ENCODE assay signal across 9 mouse cellular contexts in genomic region chr7:92937955-92938354, GRCm38 (mm10).
DNase-seq lines count a peak whose midpoint lies in the region; ATAC-seq lines count a peak whose summit lies in the region.
"Had no signal": no experiment of that assay in that cellular context is flagged by ENCODE, and none has a peak within 500 bp of the region (broad histone marks: within the 10 kb centered on the region; RNA-seq: fewer than 3 reads in every experiment).

No protein-coding gene starts in this region.

- peaks cover 4% of the 10 kb centered on the region; the same call in 1 of the 2 replicates for H3K4me1 ChIP-seq in midbrain, embryonic 14.5 days (ENCODE audit: control insufficient read depth, insufficient read depth, low read length)
- H3K4me1 ChIP-seq: heart, embryonic 15.5 days had no signal

- H3K4me2 ChIP-seq in midbrain, embryonic 14.5 days (ENCODE audit: low read length), result no peak overlapping the region
- H3K4me2 ChIP-seq: heart, embryonic 15.5 days had no signal

- H3K9ac ChIP-seq in midbrain, embryonic 14.5 days (replicated peaks; ENCODE audit: low read length), result no peak overlapping the region
- H3K9ac ChIP-seq: heart, embryonic 15.5 days had no signal

- H3K27me3 ChIP-seq in midbrain, embryonic 14.5 days (ENCODE audit: control insufficient read depth, insufficient read depth, low read length), result no peaks in the 10 kb centered on the region
- H3K27me3 ChIP-seq: heart, embryonic 15.5 days had no signal

- no peak for ATAC-seq in midbrain, embryonic 14.5 days (ENCODE audit: low FRiP score, low TSS enrichment)

- no peaks in the 10 kb centered on the region for H3K36me3 ChIP-seq in midbrain, embryonic 14.5 days (ENCODE audit: control insufficient read depth, insufficient read depth, low read length)
- H3K36me3 ChIP-seq: heart, embryonic 15.5 days had no signal

- no peaks in the 10 kb centered on the region for H3K9me3 ChIP-seq in midbrain, embryonic 14.5 days (ENCODE audit: control insufficient read depth, low read length)
- H3K9me3 ChIP-seq: heart, embryonic 15.5 days had no signal

- no peak overlapping the region for H3K27ac ChIP-seq in midbrain, embryonic 14.5 days (replicated peaks; ENCODE audit: low read depth, low read length)
- H3K27ac ChIP-seq: heart, embryonic 15.5 days had no signal

- H3K4me3 ChIP-seq in midbrain, embryonic 14.5 days (replicated peaks; ENCODE audit: low read depth, low read length), result no peak overlapping the region
- H3K4me3 ChIP-seq: heart, embryonic 15.5 days had no signal

- 22% methylated on average over 6 of the region's 6 CpGs for WGBS in midbrain, embryonic 14.5 days

- DNase-seq in cerebellum, adult 18-20 months, result peak; percentile 17 to 34
- no peak for DNase-seq in cerebellum, adult 9-10 months
- peak; percentile 30 to 32 for DNase-seq in layer of hippocampus, postnatal 10 days (ENCODE audit: low spot score in 2 of 2)
- DNase-seq in layer of hippocampus, postnatal 36 days, result no peak
- DNase-seq in NIH3T3 (ENCODE audit: low read depth), result peak; percentile 45
- peak; percentile 59 for DNase-seq in embryo, embryonic 11 days
- peak; percentile 61 for DNase-seq in midbrain, embryonic 14.5 days
- no peak for DNase-seq in urinary bladder, adult 18-20 months (ENCODE audit: low spot score in 2 of 2)

Comparison
In these comparisons a context has a peak if more than half of its experiments do, and no peak if none do; other contexts are left out.
1. DNase-seq: peak in cerebellum, adult 18-20 months (2 of 2), layer of hippocampus, postnatal 10 days (2 of 2), NIH3T3 (single experiment), embryo, embryonic 11 days (single experiment) and midbrain, embryonic 14.5 days (single experiment); none in cerebellum, adult 9-10 months (single experiment), layer of hippocampus, postnatal 36 days (0 of 2) and urinary bladder, adult 18-20 months (0 of 2).